ENCODE assay signal across 10 mouse cellular contexts in the genomic region with DNA sequence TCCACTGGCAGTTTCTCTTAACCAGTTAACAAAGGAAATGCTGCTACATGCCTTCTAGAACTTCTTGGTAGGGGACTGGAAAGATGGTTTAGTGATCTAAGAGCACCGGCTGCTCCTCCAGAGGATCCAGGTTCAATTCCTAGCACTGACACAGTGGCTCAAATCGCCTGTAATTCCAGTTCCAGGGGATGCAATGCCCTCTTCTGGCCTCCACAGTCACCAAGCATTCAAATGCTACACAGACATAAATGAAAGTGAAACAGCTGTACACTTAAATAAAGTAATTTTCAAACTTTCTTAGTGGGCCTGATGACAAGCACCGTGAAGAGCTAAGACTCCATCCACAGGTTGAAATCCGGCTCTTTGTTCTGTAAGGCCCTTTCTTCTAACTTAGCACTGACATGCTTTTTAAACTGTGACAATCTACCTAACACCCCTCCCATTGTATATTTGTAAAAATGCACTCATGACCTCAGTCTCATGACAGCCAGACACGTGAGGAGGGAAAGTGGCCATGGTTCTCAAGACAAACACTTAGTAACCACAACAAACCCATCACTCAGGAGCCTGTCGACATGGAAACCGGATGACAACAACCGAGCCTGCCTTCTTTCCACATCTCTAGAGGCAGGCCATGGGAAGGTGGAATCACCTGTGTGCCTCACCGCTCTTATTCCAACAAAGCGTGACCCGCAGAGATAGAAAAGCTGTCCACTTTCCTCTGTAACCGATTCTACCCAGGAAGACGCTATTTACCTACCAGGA.
DNase-seq lines count a peak whose midpoint lies in the region; ATAC-seq and TF ChIP-seq lines count a peak whose summit lies in the region.
"Had no signal": no experiment of that assay in that cellular context is flagged by ENCODE, and none has a peak within 500 bp of the region (broad histone marks: within the 10 kb centered on the region; RNA-seq: fewer than 3 reads in every experiment).

No protein-coding gene starts in this region.

- H3K9ac ChIP-seq in kidney, postnatal 0 days (ENCODE audit: low read depth, low read length), result no peak overlapping the region
- no peak overlapping the region; the same call in 1 of the 2 replicates for H3K9ac ChIP-seq in forebrain, embryonic 14.5 days (ENCODE audit: low read length)
- no peak overlapping the region for H3K9ac ChIP-seq in stomach, postnatal 0 days (ENCODE audit: low read length)
- H3K9ac ChIP-seq: limb, embryonic 15.5 days; stomach, embryonic 15.5 days had no signal

- DNase-seq in kidney, postnatal 0 days (ENCODE audit: low spot score), result no peak
- no peak for DNase-seq in kidney, postnatal 36 days
- no peak for DNase-seq in forebrain, embryonic 14.5 days (ENCODE audit: low spot score)
- peak; percentile 45 for DNase-seq in lung, postnatal 14 days
- DNase-seq in stomach, postnatal 0 days (ENCODE audit: low spot score), result no peak
- DNase-seq in cerebellum, adult 8-10 months, result no peak
- no peak for DNase-seq in kidney, postnatal 10 days
- no peak for DNase-seq in cerebellum, adult 9-10 months

- no peaks in the 10 kb centered on the region for H3K36me3 ChIP-seq in kidney, postnatal 0 days (ENCODE audit: insufficient read depth, low read length)
- H3K36me3 ChIP-seq in forebrain, embryonic 14.5 days (ENCODE audit: control insufficient read depth, insufficient read depth, low read length), result 0 out of 2 replicates have a peak, but pooled peaks cover 4% of the 10 kb centered on the region
- no peaks in the 10 kb centered on the region; the same call in 1 of the 2 replicates for H3K36me3 ChIP-seq in stomach, postnatal 0 days (ENCODE audit: control insufficient read depth, insufficient read depth, low read length)
- H3K36me3 ChIP-seq: stomach, embryonic 15.5 days had no signal

- H3K27ac ChIP-seq in kidney, postnatal 0 days, result no peak overlapping the region
- peak overlapping the region; percentile 95 for H3K27ac ChIP-seq in forebrain, embryonic 14.5 days (ENCODE audit: low read depth, low read length)
- H3K27ac ChIP-seq in stomach, postnatal 0 days (replicated peaks), result no peak overlapping the region
- H3K27ac ChIP-seq: limb, embryonic 15.5 days; stomach, embryonic 15.5 days had no signal

- H3K4me2 ChIP-seq in kidney, postnatal 0 days (ENCODE audit: low read length), result no peak overlapping the region
- peak overlapping the region; percentile 34 for H3K4me2 ChIP-seq in forebrain, embryonic 14.5 days (ENCODE audit: low read length)
- H3K4me2 ChIP-seq in stomach, postnatal 0 days (replicated peaks; ENCODE audit: low read depth), result no peak overlapping the region
- H3K4me2 ChIP-seq: limb, embryonic 15.5 days; stomach, embryonic 15.5 days had no signal

- no peak overlapping the region for H3K4me3 ChIP-seq in kidney, postnatal 0 days (replicated peaks; ENCODE audit: low read depth, low read length)
- no peak overlapping the region for H3K4me3 ChIP-seq in forebrain, embryonic 14.5 days (ENCODE audit: low read depth, low read length)
- no peak overlapping the region for H3K4me3 ChIP-seq in stomach, postnatal 0 days (ENCODE audit: low read depth, low read length)
- H3K4me3 ChIP-seq: limb, embryonic 15.5 days; stomach, embryonic 15.5 days had no signal

- WGBS in kidney, postnatal 0 days, result 79% methylated on average over 13 of the region's 13 CpGs
- 76% methylated on average over 13 of the region's 13 CpGs for whole genome bisulfite sequencing in forebrain, embryonic 14.5 days
- 66% methylated on average over 13 of the region's 13 CpGs for WGBS in stomach, postnatal 0 days

- H3K9me3 ChIP-seq in kidney, postnatal 0 days (replicated peaks; ENCODE audit: low read length), result no peaks in the 10 kb centered on the region
- no peaks in the 10 kb centered on the region for H3K9me3 ChIP-seq in forebrain, embryonic 14.5 days (replicated peaks; ENCODE audit: control insufficient read depth, low read length)
- H3K9me3 ChIP-seq in stomach, postnatal 0 days (ENCODE audit: control insufficient read depth, low read length), result no peaks in the 10 kb centered on the region
- H3K9me3 ChIP-seq: limb, embryonic 15.5 days; stomach, embryonic 15.5 days had no signal

- H3K4me1 ChIP-seq in kidney, postnatal 0 days (replicated peaks; ENCODE audit: insufficient read depth, low read length), result peaks cover 21% of the 10 kb centered on the region
- H3K4me1 ChIP-seq in forebrain, embryonic 14.5 days (ENCODE audit: control insufficient read depth, insufficient read depth, low read length), result peaks cover 54% of the 10 kb centered on the region
- peaks cover 7% of the 10 kb centered on the region for H3K4me1 ChIP-seq in stomach, postnatal 0 days (replicated peaks; ENCODE audit: control insufficient read depth, insufficient read depth)

- ATAC-seq in kidney, postnatal 0 days (replicated peaks; ENCODE audit: low FRiP score, low read depth), result no peak
- no peak for ATAC-seq in forebrain, embryonic 14.5 days
- peak; percentile 61; the same call in 1 of the 2 replicates for ATAC-seq in stomach, postnatal 0 days (ENCODE audit: low FRiP score, low TSS enrichment)

- no peak for TF ChIP-seq EP300 in stomach, postnatal 0 days (optimal IDR thresholded peaks at IDR 0.05)

- 0 out of 2 replicates have a peak, but pooled peaks have one; percentile 2 for TF ChIP-seq CTCF in kidney, postnatal 0 days (IDR thresholded peaks at IDR 0.05; ENCODE audit: low read depth)
- TF ChIP-seq CTCF in stomach, postnatal 0 days (IDR thresholded peaks at IDR 0.05; ENCODE audit: low read depth), result peak; percentile 46

- H3K27me3 ChIP-seq in kidney, postnatal 0 days (ENCODE audit: insufficient read depth, low read length), result no peaks in the 10 kb centered on the region
- H3K27me3 ChIP-seq in forebrain, embryonic 14.5 days (replicated peaks; ENCODE audit: control insufficient read depth, insufficient read depth, low read length), result no peaks in the 10 kb centered on the region
- no peaks in the 10 kb centered on the region for H3K27me3 ChIP-seq in stomach, postnatal 0 days (ENCODE audit: control insufficient read depth, insufficient read depth, low read length)
- H3K27me3 ChIP-seq: limb, embryonic 15.5 days; stomach, embryonic 15.5 days had no signal
